Mouse (Mus musculus) small intestine, adult 2 months (tissue): Measurements from ENCODE around the gene Nlgn2.

Source experiments
- CTCF ChIP-seq: fragments of 200-500 bp; IDR thresholded peaks from 2 replicates; pipeline ENCODE4 v1.5.1; 2012; ENCODE audit warnings: low read depth, mild to moderate bottlenecking, control low read depth, inconsistent platforms, low read length, moderate library complexity, mixed read lengths; ENCODE audit not compliant: insufficient replicate concordance, insufficient read length; ENCODE audit errors: extremely low read depth
- POLR2A ChIP-seq: fragments of 200-500 bp; IDR thresholded peaks from 2 replicates; pipeline ENCODE4 v1.6.1; 2012; ENCODE audit warnings: low read depth, mild to moderate bottlenecking, control low read depth, inconsistent platforms, low read length, moderate library complexity

GRCm38 (mm10) chr11:69797924-69798323 is 39.7 kb downstream of the Nlgn2 start:
- TF ChIP-seq CTCF (no peak), POLR2A (no peak)
